Mouse (Mus musculus) CH12.LX (cell line): ENCODE measurements around the gene Lrrc55.

Experiments used
- POLR2A ChIP-seq: IDR thresholded peaks from 2 replicates; pipeline ENCODE4 v1.6.1; 2011; ENCODE audit warnings: low read depth, mild to moderate bottlenecking, improper control_type of control experiment, low read length
- ZNF384 ChIP-seq: IDR thresholded peaks from 2 replicates; pipeline ENCODE4 v1.6.1; 2012; ENCODE audit warnings: low read depth, low read length, improper control_type of control experiment, inconsistent platforms

DNA sequence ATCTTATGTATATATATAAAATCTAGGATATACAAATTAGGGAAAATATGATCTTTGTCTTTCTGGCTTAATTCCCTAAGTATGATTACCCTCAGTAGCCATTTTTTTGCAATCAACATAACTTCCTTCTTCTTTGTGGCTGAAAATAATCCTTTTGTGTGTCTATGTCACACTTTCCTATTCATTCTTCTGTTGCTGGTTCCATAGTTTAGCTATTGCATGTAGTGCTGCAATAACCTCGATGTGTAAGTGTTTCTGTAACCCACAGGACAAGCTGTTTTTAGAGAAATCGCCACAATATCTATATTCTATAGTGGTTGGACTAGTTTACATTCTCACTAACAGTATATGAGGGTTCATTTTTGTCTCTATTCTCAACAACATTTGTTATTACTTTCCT, 52.1 kb downstream of the Lrrc55 start:
- TF ChIP-seq ZNF384: no peak
- no peak for TF ChIP-seq POLR2A
